Mouse (Mus musculus): ENCODE measurements around the gene Spon1. TPM values are rescaled to one million over a fixed set of nuclear protein-coding genes. Genes with fewer than 3 reads are reported as not detected.

The Spon1 gene
- polyA plus RNA-seq, 1 experiment, result not detected

DNA sequence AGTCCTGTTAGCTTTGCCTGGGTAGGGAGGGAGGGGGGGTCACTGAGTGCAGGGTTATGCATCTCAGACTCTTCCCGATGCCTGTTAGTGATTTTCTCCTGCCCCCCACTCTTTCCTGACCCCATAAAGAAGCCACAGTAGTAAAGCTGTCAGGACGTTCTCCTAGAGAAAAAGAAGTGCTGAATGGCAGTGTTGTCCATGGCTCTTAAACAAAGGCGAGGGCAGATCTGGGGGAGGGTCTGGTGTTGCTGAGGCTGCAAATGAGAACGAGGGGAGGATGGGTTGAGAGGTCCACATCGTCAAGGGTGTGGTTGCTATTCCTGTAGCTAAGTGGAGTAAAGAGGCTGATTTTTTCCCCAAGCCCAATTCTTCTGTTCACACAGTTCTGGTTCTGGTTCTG lies 21.8 kb upstream of the Spon1 start:
- no peak overlapping the region for H3K27ac ChIP-seq (ENCODE audit: insufficient read depth, low read depth, low read length)

GRCm38 (mm10) chr7:113756616-113757015 lies 9.2 kb upstream of the Spon1 start:
- Histone ChIP-seq H3K4me1 (ENCODE audit: control insufficient read depth, insufficient read depth, low read length) (no peaks in the 10 kb centered on the region), H3K27ac (ENCODE audit: insufficient read depth, low read depth, low read length) (no peak overlapping the region), H3K4me3 (ENCODE audit: insufficient read depth, low read length) (no peak overlapping the region)
- TF ChIP-seq POLR2A (IDR thresholded peaks at IDR 0.05; ENCODE audit: borderline replicate concordance, low read depth, low read length) (no peak), CTCF (IDR thresholded peaks at IDR 0.05; ENCODE audit: low read depth, low read length) (no peak)

More for the DNA sequence above, 21.8 kb upstream of the Spon1 start:
- no peaks in the 10 kb centered on the region for H3K4me1 ChIP-seq (ENCODE audit: control insufficient read depth, insufficient read depth, low read length)
- no peak overlapping the region for H3K4me3 ChIP-seq (ENCODE audit: insufficient read depth, low read length)
- TF ChIP-seq POLR2A (IDR thresholded peaks at IDR 0.05; ENCODE audit: borderline replicate concordance, low read depth, low read length), result no peak
- TF ChIP-seq CTCF (IDR thresholded peaks at IDR 0.05; ENCODE audit: low read depth, low read length), result no peak

DNA sequence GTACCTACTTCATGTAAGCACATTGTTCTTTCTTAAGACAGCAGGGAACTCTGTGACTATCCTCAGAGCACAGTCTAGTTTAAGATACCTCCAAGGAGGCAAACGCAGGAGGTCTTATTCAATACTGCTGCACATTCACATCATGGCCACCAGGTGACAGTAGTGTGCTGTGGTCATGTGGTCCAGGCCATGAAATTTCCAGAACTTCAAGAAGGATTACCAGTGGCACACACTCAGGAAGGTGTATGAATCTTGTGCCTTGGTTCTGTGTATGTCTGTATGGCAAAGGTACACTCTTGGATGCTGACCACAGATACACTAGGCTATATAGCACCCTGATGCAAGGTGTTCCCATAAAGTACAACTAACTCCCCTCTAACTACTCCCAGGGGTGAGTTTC lies 6.6 kb upstream of the Spon1 start:
- no peak overlapping the region for H3K27ac ChIP-seq (ENCODE audit: insufficient read depth, low read depth, low read length)
- no peak for TF ChIP-seq POLR2A (IDR thresholded peaks at IDR 0.05; ENCODE audit: borderline replicate concordance, low read depth, low read length)
- peak; percentile 20; the same call in 1 of the 2 replicates for TF ChIP-seq CTCF (IDR thresholded peaks at IDR 0.05; ENCODE audit: low read depth, low read length)
- H3K4me3 ChIP-seq (ENCODE audit: insufficient read depth, low read length), result no peak overlapping the region
- H3K4me1 ChIP-seq (ENCODE audit: control insufficient read depth, insufficient read depth, low read length), result no peaks in the 10 kb centered on the region

DNA sequence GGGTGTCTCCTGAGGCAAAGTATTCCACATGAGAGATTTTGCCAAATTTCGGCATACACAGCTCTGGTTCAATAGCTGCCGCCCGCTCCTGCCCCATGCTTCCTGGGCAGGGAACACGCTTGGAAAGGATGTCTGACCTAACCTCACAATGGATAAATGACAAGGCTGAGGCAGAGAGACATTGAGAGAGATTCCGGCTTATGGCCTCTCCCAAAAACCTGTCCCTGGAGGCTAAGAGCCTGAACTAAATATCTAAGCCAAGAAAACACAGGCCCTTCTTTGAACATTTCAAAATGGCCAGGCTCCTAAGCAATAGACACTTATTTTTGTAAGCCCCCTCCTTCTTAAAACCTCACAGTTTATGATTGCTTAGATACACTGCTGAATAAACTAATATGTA lies 665 bp upstream of the Spon1 start:
- no peak overlapping the region for H3K27ac ChIP-seq (ENCODE audit: insufficient read depth, low read depth, low read length)
- H3K4me3 ChIP-seq (ENCODE audit: insufficient read depth, low read length), result no peak overlapping the region
- TF ChIP-seq CTCF (IDR thresholded peaks at IDR 0.05; ENCODE audit: low read depth, low read length), result no peak
- TF ChIP-seq POLR2A (IDR thresholded peaks at IDR 0.05; ENCODE audit: borderline replicate concordance, low read depth, low read length), result no peak
- H3K4me1 ChIP-seq (ENCODE audit: control insufficient read depth, insufficient read depth, low read length), result no peaks in the 10 kb centered on the region

DNA sequence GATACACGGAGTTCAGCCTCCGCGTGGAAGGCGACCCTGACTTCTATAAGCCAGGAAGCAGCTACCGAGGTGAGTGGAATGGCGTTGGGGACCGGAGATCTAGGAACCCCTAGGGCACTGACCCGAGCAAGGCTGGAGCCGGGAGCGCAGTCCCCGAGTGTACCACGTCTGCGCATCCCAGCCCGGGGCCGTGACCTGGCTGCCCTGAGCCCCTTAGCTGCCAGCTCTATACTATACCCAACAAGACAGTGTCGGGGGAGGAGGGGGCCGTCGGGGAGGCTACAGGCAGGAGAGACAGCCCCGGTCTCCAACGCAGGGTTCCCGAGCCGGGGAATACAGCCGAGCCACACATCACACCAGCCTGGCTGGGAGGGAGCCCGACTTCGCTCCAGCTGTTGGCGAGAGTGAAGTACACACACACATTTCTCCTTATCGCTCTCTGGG lies 722 bp downstream of the Spon1 start:
- TF ChIP-seq POLR2A (IDR thresholded peaks at IDR 0.05; ENCODE audit: borderline replicate concordance, low read depth, low read length) (no peak), CTCF (IDR thresholded peaks at IDR 0.05; ENCODE audit: low read depth, low read length) (no peak)
- H3K4me3 ChIP-seq (ENCODE audit: insufficient read depth, low read length), result no peak overlapping the region

DNA sequence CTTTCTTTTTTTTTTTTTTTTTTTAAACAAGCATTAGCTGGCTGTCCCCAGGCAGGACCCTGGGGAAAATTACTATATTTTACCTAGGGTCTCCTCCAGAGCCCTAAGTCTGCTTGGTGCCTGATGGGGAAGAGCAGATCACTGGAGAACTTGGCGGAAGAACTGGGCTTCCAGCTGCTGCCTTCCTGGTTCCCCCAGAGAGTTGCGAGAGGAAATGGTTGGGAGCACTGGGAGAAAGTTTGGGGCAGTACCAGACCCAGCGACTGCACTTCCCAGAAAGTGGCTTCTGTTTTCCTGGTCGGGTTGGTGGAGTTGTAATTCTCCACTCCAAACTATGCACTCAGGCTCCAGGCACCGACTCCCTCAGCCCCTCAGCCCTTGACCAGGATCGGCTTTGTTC lies 1.7 kb downstream of the Spon1 start:
- no peaks in the 10 kb centered on the region for H3K4me1 ChIP-seq (ENCODE audit: control insufficient read depth, insufficient read depth, low read length)
- H3K4me3 ChIP-seq (ENCODE audit: insufficient read depth, low read length), result no peak overlapping the region
- no peak overlapping the region for H3K27ac ChIP-seq (ENCODE audit: insufficient read depth, low read depth, low read length)
- TF ChIP-seq POLR2A (IDR thresholded peaks at IDR 0.05; ENCODE audit: borderline replicate concordance, low read depth, low read length), result no peak
- TF ChIP-seq CTCF (IDR thresholded peaks at IDR 0.05; ENCODE audit: low read depth, low read length), result no peak

More for the DNA sequence above, 722 bp downstream of the Spon1 start:
- H3K4me1 ChIP-seq (ENCODE audit: control insufficient read depth, insufficient read depth, low read length), result no peaks in the 10 kb centered on the region
- no peak overlapping the region for H3K27ac ChIP-seq (ENCODE audit: insufficient read depth, low read depth, low read length)

DNA sequence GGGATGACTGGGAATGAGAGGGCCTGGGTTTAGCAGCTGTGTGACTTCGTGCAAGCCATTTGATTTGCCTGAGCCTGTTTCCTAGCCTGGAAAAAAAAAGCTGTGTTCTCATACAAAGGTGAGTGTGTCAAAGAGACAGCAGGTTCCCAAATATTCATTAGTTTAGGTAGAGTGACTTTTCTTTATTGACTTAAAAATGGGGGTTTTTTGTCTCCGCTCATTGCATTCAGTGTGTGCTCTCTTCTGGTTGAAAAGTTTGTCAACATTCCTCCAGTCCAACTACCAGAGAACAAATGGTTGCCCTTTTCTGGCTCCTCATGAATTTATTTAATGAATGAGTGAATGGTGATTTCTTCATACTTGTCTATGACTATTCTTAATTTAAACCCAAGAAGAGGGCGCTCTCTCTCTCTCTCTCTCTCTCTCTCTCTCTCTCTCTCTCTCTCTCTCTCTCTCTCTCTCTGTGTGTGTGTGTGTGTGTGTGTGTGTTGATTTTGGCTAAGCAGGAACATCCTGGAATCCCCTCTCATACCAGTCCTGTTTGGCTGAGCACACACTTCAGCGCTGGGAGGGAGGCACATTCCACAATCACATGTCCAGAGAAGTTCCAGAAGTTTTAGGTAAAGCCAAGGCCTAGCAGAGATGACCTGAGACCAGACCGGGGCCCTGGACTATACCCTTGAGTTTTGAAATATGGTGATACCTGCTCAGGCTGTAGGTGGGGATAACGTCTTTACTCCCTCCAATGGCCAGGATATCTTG lies 2.6 kb downstream of the Spon1 start:
- Histone ChIP-seq H3K27ac (ENCODE audit: insufficient read depth, low read depth, low read length) (no peak overlapping the region), H3K4me3 (ENCODE audit: insufficient read depth, low read length) (no peak overlapping the region), H3K4me1 (ENCODE audit: control insufficient read depth, insufficient read depth, low read length) (no peaks in the 10 kb centered on the region)
- TF ChIP-seq POLR2A (IDR thresholded peaks at IDR 0.05; ENCODE audit: borderline replicate concordance, low read depth, low read length), result no peak
- no peak for TF ChIP-seq CTCF (IDR thresholded peaks at IDR 0.05; ENCODE audit: low read depth, low read length)

GRCm38 (mm10) chr7:113769281-113769680 lies 3.5 kb downstream of the Spon1 start:
- no peaks in the 10 kb centered on the region for H3K4me1 ChIP-seq (ENCODE audit: control insufficient read depth, insufficient read depth, low read length)
- TF ChIP-seq POLR2A (IDR thresholded peaks at IDR 0.05; ENCODE audit: borderline replicate concordance, low read depth, low read length) (no peak), CTCF (IDR thresholded peaks at IDR 0.05; ENCODE audit: low read depth, low read length) (no peak)
- no peak overlapping the region for H3K27ac ChIP-seq (ENCODE audit: insufficient read depth, low read depth, low read length)
- no peak overlapping the region for H3K4me3 ChIP-seq (ENCODE audit: insufficient read depth, low read length)

- Histone ChIP-seq H3K4me1 (ENCODE audit: control insufficient read depth, insufficient read depth, low read length) (no peaks in the 10 kb centered on the region), H3K4me3 (ENCODE audit: insufficient read depth, low read length) (no peak overlapping the region), H3K27ac (ENCODE audit: insufficient read depth, low read depth, low read length) (no peak overlapping the region)
- TF ChIP-seq CTCF (IDR thresholded peaks at IDR 0.05; ENCODE audit: low read depth, low read length), result no peak
Measured at GRCm38 (mm10) chr7:113772135-113772534, 6.3 kb downstream of the Spon1 start.

GRCm38 (mm10) chr7:113773436-113773835 lies 7.6 kb downstream of the Spon1 start:
- Histone ChIP-seq H3K27ac (ENCODE audit: insufficient read depth, low read depth, low read length) (no peak overlapping the region), H3K4me1 (ENCODE audit: control insufficient read depth, insufficient read depth, low read length) (no peaks in the 10 kb centered on the region), H3K4me3 (ENCODE audit: insufficient read depth, low read length) (no peak overlapping the region)
- TF ChIP-seq POLR2A (IDR thresholded peaks at IDR 0.05; ENCODE audit: borderline replicate concordance, low read depth, low read length) (no peak), CTCF (IDR thresholded peaks at IDR 0.05; ENCODE audit: low read depth, low read length) (no peak)

All from bone marrow macrophage, adult 2 months (primary cell).